Mouse (Mus musculus) heart, postnatal 0 days (tissue): Measurements from ENCODE around the gene Zfp697. TPM values are rescaled to one million over a fixed set of nuclear protein-coding genes. Genes with fewer than 3 reads are reported as not detected.
A peak's percentile ranks its signal among the peaks of the same experiment; 100 is the strongest.

Experiments
- ATAC-seq: fragments of 200-750 bp; cut with Nextera tagmentation; 2 replicates; pipeline ENCODE4 v1.8.0; 2017; ENCODE audit warnings: low read depth, moderate number of reproducible peaks, moderate library complexity; ENCODE audit not compliant: insufficient read depth
- DNase-seq: peaks from one replicate; pipeline ENCODE4 v3.0.0-alpha.2; 2016; ENCODE audit warnings: low spot score
- H3K27ac ChIP-seq: fragments of 300-500 bp; sonication (generic); 2 replicates; pipeline ENCODE4 v1.5.1; 2014; ENCODE audit warnings: low read depth, mild to moderate bottlenecking
- H3K27me3 ChIP-seq: fragments of 300-500 bp; sonication (generic); 2 replicates; pipeline ENCODE4 v1.6.1; 2014; ENCODE audit warnings: low read length, mixed read lengths; ENCODE audit not compliant: control insufficient read depth, insufficient read depth
- H3K36me3 ChIP-seq: fragments of 300-500 bp; sonication (generic); replicated peaks from 2 replicates; pipeline ENCODE4 v1.6.1; 2014; ENCODE audit warnings: low read length, mixed read lengths; ENCODE audit not compliant: control insufficient read depth, insufficient read depth
- H3K4me1 ChIP-seq: fragments of 300-500 bp; sonication (generic); 2 replicates; pipeline ENCODE4 v1.6.1; 2014; ENCODE audit warnings: antibody characterized with exemption; ENCODE audit not compliant: control insufficient read depth, insufficient read depth
- H3K4me2 ChIP-seq: fragments of 300-500 bp; sonication (generic); 2 replicates; pipeline ENCODE4 v1.6.1; 2014; ENCODE audit warnings: low read depth, mild to moderate bottlenecking, low read length, moderate library complexity
- H3K4me3 ChIP-seq: fragments of 300-500 bp; sonication (generic); 2 replicates; pipeline ENCODE4 v1.5.1; 2014; ENCODE audit warnings: low read depth, low read length
- H3K9ac ChIP-seq: fragments of 300-500 bp; sonication (generic); replicated peaks from 2 replicates; pipeline ENCODE4 v1.6.1; 2014; ENCODE audit warnings: low read depth, low read length, mixed read lengths
- H3K9me3 ChIP-seq: fragments of 300-500 bp; sonication (generic); replicated peaks from 2 replicates; pipeline ENCODE4 v1.6.1; 2016; ENCODE audit warnings: low read length; ENCODE audit not compliant: control insufficient read depth
- CTCF ChIP-seq: IDR thresholded peaks from 2 replicates; pipeline ENCODE4 v1.5.1; 2016; ENCODE audit warnings: antibody characterized with exemption, control low read depth, low read depth
- EP300 ChIP-seq: IDR thresholded peaks from 2 replicates; pipeline ENCODE4 v1.6.1; 2016; ENCODE audit warnings: antibody characterized with exemption, low read depth
- WGBS: fragments of 180-500 bp; shearing (Covaris S2); extraction: QIAGEN DNeasy Blood & Tissue Kit; methylation state at CpG from one replicate; pipeline ENCODE4 v1.1.7; 2014; 5-methylcytosine and 5-hydroxymethylcytosine counted together
- polyA plus RNA-seq: library from polyadenylated mRNA; unstranded; fragments of >200 nt; fragmentation: Nextera tagmentation; extraction: Ambion mirVana; gene quantifications from 2 replicates; pipeline ENCODE4 v1.2.1, GENCODE M21; 2015
- total RNA-seq: library from RNA; depleted of rRNA; stranded (reverse); fragments of >200 nt; gene quantifications from 2 replicates; pipeline ENCODE4 v1.2.3, GENCODE M21; 2014; ENCODE audit warnings: low replicate concordance

Gene Zfp697
- total and polyA plus RNA-seq, 2 experiments from 2014 or later, result 9.4 to 20.8 TPM

GRCm38 (mm10) chr3:98374062-98374719 is 8.1 kb upstream of the Zfp697 start:
- WGBS, result 21% methylated on average over 3 of the region's 3 CpGs
- peaks cover 16% of the 10 kb centered on the region for H3K4me1 ChIP-seq
- H3K9me3 ChIP-seq, result peaks cover 9% of the 10 kb centered on the region
- H3K36me3 ChIP-seq, result no peaks in the 10 kb centered on the region
- H3K27ac ChIP-seq, result peak overlapping the region; percentile 67
- TF ChIP-seq CTCF, result no peak
- TF ChIP-seq EP300, result peak; percentile 60; the same call in 1 of the 2 replicates
- ATAC-seq, result peak; percentile 62; the same call in 1 of the 2 replicates
- no peak overlapping the region for H3K9ac ChIP-seq
- DNase-seq, result peak; percentile 54
- H3K27me3 ChIP-seq, result no peaks in the 10 kb centered on the region
- H3K4me3 ChIP-seq, result no peak overlapping the region
- H3K4me2 ChIP-seq, result no peak overlapping the region; the same call in 1 of the 2 replicates

GRCm38 (mm10) chr3:98374980-98375379 is 7.3 kb upstream of the Zfp697 start:
- H3K4me3 ChIP-seq, result no peak overlapping the region
- H3K4me1 ChIP-seq, result peaks cover 16% of the 10 kb centered on the region
- H3K36me3 ChIP-seq, result no peaks in the 10 kb centered on the region
- no peak for ATAC-seq
- no peaks in the 10 kb centered on the region for H3K27me3 ChIP-seq
- peaks cover 9% of the 10 kb centered on the region for H3K9me3 ChIP-seq
- H3K4me2 ChIP-seq, result no peak overlapping the region
- peak overlapping the region; percentile 67; the same call in 1 of the 2 replicates for H3K27ac ChIP-seq
- no peak for DNase-seq
- H3K9ac ChIP-seq, result no peak overlapping the region
- TF ChIP-seq EP300, result no peak
- TF ChIP-seq CTCF, result no peak
- 72% methylated on average over 5 of the region's 5 CpGs for WGBS

DNA sequence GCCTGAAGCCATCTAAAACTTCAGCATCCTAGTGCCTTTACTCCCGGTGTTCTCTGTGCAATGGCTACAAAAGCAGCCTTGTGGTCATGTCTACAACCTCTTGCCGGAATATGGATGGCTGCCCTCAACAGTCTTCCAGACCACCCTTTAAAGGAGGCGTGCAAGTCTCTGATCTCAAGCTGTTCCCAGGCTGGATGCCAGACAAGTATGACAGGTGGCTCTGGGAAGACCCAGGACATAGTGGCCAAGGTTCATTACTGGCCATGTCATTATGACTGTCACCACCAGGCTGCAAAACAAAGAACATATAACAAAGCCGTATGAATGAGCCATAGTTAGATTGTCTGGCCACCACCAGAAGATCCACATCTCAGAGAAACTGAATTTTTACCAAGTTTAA is 4.0 kb upstream of the Zfp697 start:
- H3K36me3 ChIP-seq, result no peaks in the 10 kb centered on the region
- no peaks in the 10 kb centered on the region for H3K9me3 ChIP-seq
- DNase-seq, result no peak
- H3K27ac ChIP-seq, result no peak overlapping the region
- H3K4me1 ChIP-seq, result peaks cover 20% of the 10 kb centered on the region
- WGBS, result 65% methylated on average over 4 of the region's 4 CpGs
- H3K4me3 ChIP-seq, result no peak overlapping the region
- no peak for TF ChIP-seq CTCF
- no peak for TF ChIP-seq EP300
- H3K4me2 ChIP-seq, result no peak overlapping the region
- no peak for ATAC-seq
- H3K27me3 ChIP-seq, result no peaks in the 10 kb centered on the region
- no peak overlapping the region for H3K9ac ChIP-seq

- no peak overlapping the region for H3K27ac ChIP-seq
- H3K4me2 ChIP-seq, result no peak overlapping the region
- TF ChIP-seq EP300 (no peak), CTCF (no peak)
- H3K9me3 ChIP-seq, result no peaks in the 10 kb centered on the region
- H3K4me3 ChIP-seq, result no peak overlapping the region
- H3K4me1 ChIP-seq, result peaks cover 20% of the 10 kb centered on the region
- H3K9ac ChIP-seq, result no peak overlapping the region
- ATAC-seq (no peak), DNase-seq (no peak)
- 32% methylated on average over 7 of the region's 7 CpGs for WGBS
- no peaks in the 10 kb centered on the region for H3K36me3 ChIP-seq
- H3K27me3 ChIP-seq, result no peaks in the 10 kb centered on the region
These were observed 3.0 kb upstream of the Zfp697 start for GRCm38 (mm10) chr3:98379236-98379635.

- H3K4me1 ChIP-seq, result peaks cover 22% of the 10 kb centered on the region
- peak overlapping the region; percentile 99 for H3K4me2 ChIP-seq
- no peaks in the 10 kb centered on the region for H3K36me3 ChIP-seq
- DNase-seq, result peak; percentile 45
- peak; percentile 28; the same call in 1 of the 2 replicates for ATAC-seq
- no peaks in the 10 kb centered on the region for H3K9me3 ChIP-seq
- TF ChIP-seq CTCF (peak; percentile 65), EP300 (no peak)
- peak overlapping the region; percentile 77 for H3K4me3 ChIP-seq
- peak overlapping the region; percentile 66 for H3K9ac ChIP-seq
- H3K27me3 ChIP-seq, result no peaks in the 10 kb centered on the region
- 5% methylated on average over 17 of the region's 17 CpGs for WGBS
- H3K27ac ChIP-seq, result peak overlapping the region; percentile 85
These were observed 500 bp upstream of the Zfp697 start for GRCm38 (mm10) chr3:98381677-98382245.
